Mouse (Mus musculus) gastrocnemius, postnatal 10 days (tissue): ENCODE data around the gene Cracr2a. TPM values are rescaled to one million over a fixed set of nuclear protein-coding genes. Genes with fewer than 3 reads are reported as not detected.
"Not testable (repeated sequence)": the region's sequence is repeated elsewhere in the genome, so short reads cannot be mapped to it uniquely, and the experiment has no call there.

Source experiments
- DNase-seq: peaks from one replicate; pipeline ENCODE4 v3.0.0; 2021; ENCODE audit warnings: mixed read lengths
- long read RNA-seq, 2 experiments: library from polyadenylated mRNA; stranded (forward); transcript quantifications; one replicate each; pipeline ENCODE4 v2.0.0; 2021
- total RNA-seq, 2 experiments: library from RNA; stranded (reverse); gene quantifications; 2 replicates each; pipeline ENCODE4 v1.2.3; 2021

Gene Cracr2a
- 1 to 10 TPM; 1.5 to 1.7 TPM for total RNA-seq
- long read RNA-seq, experiment 1: 0 reads
- long read RNA-seq, experiment 2, partial matches to known transcripts: 0 of 1 reads
- long read RNA-seq, experiment 2, other reads (novel, unspliced or antisense): 1 of 1 reads

GRCm38 (mm10) chr6:127561231-127562020, at the start of gene Cracr2a:
Gene Cracr2a, plus strand, starts transcription at chr6:127561338.
- peak; percentile 85 for DNase-seq

DNA sequence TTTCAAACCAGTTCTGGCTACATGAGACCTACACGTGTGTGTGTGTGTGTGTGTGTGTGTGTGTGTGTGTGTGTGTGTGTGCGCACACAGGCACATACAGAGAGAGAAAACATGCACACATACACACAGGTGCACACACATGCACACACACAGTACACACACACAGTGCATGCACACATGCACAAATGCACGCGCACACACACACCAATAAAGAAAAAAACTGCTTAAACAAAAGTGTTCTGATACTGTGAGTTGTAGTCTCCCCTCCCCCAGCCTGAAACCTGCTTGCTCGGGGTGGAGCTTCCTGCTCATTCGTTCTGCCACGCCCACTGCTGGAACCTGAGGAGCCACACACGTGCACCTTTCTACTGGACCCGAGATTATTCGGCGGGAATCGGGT, 47.4 kb upstream of the Cracr2a start:
- not testable (repeated sequence) for DNase-seq

GRCm38 (mm10) chr6:127521176-127521575, 40.0 kb upstream of the Cracr2a start:
- no peak for DNase-seq

DNA sequence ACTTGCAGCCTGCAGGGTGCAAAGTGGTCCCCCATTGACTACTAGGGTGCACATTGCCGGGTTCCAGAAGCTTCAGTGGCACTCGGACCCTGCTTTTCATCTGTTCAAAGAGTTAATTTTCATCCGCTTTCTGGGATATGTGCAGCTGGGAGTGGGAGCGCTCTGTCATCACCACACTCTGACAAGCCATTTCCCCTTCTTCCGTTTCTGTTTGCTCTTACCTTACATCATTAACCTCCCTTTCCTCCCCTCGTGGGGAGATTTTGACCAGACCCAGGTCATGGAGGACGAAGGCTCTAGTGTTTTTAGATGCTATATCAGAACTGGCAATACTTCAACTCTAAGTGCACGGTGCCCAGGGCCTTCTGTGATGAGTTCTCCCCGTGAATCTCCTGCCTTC, 38.8 kb upstream of the Cracr2a start:
- DNase-seq: no peak

DNA sequence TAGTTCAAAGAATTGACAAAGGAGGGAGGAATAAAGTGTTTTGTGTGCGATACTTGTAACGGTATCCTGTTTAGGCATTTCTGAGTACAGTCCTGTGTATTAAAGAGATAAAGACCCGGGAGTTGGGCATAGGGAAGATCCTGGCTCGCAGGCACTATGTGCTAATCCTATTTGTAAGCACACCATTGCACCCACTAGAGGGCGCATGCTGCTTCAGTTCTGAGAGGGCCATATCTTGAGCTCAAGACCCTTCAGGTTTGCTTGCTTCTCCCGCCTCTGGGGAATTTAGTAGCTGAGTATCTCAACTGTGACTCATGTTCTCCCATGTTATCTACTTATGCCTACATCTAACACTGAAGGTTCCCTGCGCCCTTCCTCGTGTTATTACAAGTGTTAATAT, 36.7 kb upstream of the Cracr2a start:
- peak; percentile 64 for DNase-seq

GRCm38 (mm10) chr6:127528625-127529024, 32.5 kb upstream of the Cracr2a start:
- DNase-seq: no peak

- peak; percentile 73 for DNase-seq
These were observed 31.7 kb upstream of the Cracr2a start for GRCm38 (mm10) chr6:127529451-127529850.

GRCm38 (mm10) chr6:127530206-127530605, 30.9 kb upstream of the Cracr2a start:
- no peak for DNase-seq

- no peak for DNase-seq
These were observed 29.5 kb upstream of the Cracr2a start for GRCm38 (mm10) chr6:127531412-127532205.

GRCm38 (mm10) chr6:127532304-127532703, 28.8 kb upstream of the Cracr2a start:
- DNase-seq: no peak

- DNase-seq: no peak
These were observed 27.4 kb upstream of the Cracr2a start for GRCm38 (mm10) chr6:127533766-127534165.

DNA sequence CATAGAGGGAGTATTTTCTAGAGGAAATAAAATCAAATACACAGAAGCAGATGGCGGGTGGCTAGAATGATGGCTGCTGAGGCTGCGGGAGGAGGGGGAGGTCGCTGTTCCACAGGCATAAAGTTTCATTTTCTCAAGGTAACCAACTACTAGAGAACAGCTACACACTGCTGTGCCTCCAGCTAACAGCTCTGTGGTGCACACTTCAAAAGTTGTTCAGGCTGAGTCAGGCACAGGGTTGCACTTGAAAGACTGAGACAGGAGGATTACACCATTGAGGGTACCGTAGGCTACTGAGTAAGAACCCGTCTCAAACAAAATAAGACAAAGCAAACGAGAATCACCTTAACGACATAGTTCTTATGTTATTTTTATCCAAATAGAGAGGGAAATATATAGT, 24.1 kb upstream of the Cracr2a start:
- no peak for DNase-seq

- no peak for DNase-seq
These were observed 23.0 kb upstream of the Cracr2a start for GRCm38 (mm10) chr6:127538118-127538517.

DNA sequence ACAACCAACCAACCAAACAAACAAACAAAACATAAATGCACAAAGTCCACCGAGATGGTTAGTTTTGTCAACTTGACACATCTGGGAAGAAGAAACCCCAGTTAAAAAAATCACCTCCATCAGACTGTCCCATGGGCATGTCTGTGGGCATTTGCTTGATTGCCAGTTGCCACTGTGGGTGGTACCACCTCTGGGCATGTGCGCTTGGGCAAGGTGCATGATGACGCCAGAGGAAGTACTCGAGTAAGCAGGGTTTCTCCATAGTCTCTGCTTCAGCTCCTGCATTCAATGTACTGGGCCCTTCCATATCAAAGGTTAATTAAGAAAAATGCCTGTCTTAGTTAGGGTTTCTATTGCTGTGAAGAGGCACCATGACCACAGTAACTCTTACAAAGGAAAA, 21.9 kb upstream of the Cracr2a start:
- DNase-seq: no peak

DNA sequence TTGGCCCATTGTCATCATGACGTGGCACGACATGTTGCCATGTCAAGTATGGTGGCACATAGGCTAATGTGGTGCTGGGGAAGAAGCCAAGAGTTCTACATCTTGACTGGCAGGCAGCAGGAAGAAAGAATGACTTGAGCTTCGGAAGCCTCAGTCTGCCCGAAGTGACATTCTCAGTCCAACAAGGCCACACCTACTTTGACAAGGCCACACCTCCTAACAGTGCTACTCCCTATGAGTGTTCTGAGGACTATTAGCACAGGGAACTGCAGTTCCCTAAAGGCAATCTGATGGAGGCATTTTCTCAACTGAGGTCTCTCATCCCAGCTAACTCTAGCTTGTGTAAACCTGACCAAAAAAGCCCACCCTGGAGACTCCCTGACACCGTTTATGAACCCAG, 21.5 kb upstream of the Cracr2a start:
- no peak for DNase-seq

- DNase-seq: no peak
These were observed 20.6 kb upstream of the Cracr2a start for GRCm38 (mm10) chr6:127540517-127540916.

DNA sequence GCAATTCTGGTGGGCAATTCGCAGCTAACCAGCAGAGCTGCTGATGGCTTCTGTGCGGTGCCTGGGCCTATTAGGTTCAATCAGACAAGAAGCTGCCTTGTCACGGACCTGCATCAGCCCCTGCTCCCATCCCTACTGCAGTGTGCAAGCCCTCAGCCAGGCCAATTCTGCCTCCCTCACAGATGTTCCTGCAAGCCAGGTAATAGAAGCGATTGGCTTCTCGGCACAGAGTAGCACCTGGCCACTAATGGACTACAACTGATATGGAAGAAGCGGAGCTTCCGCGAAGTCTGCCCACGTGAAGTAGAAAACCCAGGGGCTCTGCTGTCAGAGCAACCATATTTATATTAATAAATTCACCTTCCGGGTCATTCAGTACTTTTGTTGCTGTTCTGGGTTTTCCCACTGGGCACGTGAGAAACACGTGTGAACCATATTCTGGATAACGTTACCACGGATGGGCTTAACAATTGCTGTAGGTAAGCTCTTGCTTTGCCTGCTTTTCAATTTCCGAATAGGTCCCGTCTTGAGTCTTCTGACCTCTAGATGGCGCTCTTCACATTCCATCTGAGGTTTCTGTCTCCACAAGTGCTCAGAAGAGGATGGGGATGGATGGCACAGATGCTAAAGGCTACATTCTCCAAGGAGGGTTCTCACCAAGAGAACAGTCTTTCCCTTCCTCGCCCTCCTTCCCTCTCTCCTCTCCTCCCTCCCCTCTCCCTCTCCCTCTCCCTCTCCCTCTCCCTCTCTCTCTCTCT, 19.3 kb upstream of the Cracr2a start:
- DNase-seq: peak; percentile 21

GRCm38 (mm10) chr6:127546676-127547075, 14.5 kb upstream of the Cracr2a start:
- DNase-seq: peak; percentile 70

GRCm38 (mm10) chr6:127552940-127553339, 8.2 kb upstream of the Cracr2a start:
- no peak for DNase-seq

- no peak for DNase-seq
These were observed 5.6 kb upstream of the Cracr2a start for GRCm38 (mm10) chr6:127555553-127555952.

DNA sequence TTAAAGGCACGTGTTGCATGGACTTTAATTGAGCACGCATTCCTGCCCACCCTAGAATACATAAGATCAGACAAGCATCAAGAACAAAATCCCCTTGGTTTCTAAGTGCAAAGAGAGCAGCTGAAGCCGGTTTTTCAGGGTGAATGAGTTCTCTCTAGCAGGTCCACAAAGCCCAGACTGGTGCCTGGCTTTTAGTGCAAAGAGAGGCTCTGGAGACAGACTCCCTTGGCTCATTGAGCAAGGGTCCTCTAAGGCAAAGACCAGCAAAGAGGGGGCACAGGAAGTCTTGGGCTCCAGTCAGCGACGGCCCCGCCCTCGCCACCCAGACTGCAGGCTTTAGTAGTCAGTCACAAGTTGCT, 287 bp upstream of the Cracr2a start:
- DNase-seq: no peak

DNA sequence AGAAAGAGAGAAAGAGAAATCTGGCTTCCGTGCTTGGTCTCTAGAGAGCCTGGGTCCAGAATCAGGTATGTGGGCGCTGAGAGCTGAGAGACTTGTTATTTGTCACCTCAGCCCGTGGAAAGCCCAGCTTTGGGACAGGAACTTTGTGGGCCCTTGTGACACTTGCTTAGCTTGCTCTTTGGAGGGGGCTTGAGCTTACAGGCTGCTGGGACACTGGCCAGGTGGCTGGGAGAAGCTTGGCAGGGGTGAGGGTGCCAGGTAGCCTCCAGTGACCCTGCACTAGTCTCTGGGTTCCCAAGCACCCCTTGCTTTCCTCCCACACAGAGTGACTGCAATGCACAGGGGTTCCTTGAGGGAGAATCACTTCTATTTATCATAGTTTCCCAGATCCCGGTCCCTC, 2.4 kb downstream of the Cracr2a start:
- no peak for DNase-seq
